Mouse (Mus musculus) testis, adult 2 months (tissue): ENCODE measurements around the gene Fam228a. TPM values are rescaled to one million over a fixed set of nuclear protein-coding genes. Genes with fewer than 3 reads are reported as not detected.

Experiments used
- H3K27ac ChIP-seq: fragments of 200-500 bp; 2 replicates; pipeline ENCODE4 v1.5.1; 2012; ENCODE audit warnings: low read depth, low read length; ENCODE audit not compliant: control insufficient read depth, insufficient read depth
- H3K27me3 ChIP-seq: fragments of 200-500 bp; 2 replicates; pipeline ENCODE4 v1.6.1; 2012; ENCODE audit warnings: mild to moderate bottlenecking, low read length, moderate library complexity; ENCODE audit not compliant: control insufficient read depth, insufficient read depth
- H3K36me3 ChIP-seq: fragments of 200-500 bp; 2 replicates; pipeline ENCODE4 v1.6.1; 2012; ENCODE audit warnings: mild to moderate bottlenecking, low read length; ENCODE audit not compliant: control insufficient read depth, insufficient read depth
- H3K4me1 ChIP-seq: fragments of 200-500 bp; 2 replicates; pipeline ENCODE4 v1.6.1; 2012; ENCODE audit warnings: low read length; ENCODE audit not compliant: control insufficient read depth, insufficient read depth
- H3K4me3 ChIP-seq: fragments of 200-500 bp; 2 replicates; pipeline ENCODE4 v1.5.1; 2012; ENCODE audit warnings: low read depth, mild to moderate bottlenecking, low read length, moderate library complexity, mixed read lengths; ENCODE audit not compliant: control insufficient read depth
- CTCF ChIP-seq: fragments of 200-500 bp; IDR thresholded peaks from 2 replicates; pipeline ENCODE4 v1.5.1; 2012; ENCODE audit warnings: low read depth, mild to moderate bottlenecking, inconsistent platforms, low read length, moderate library complexity; ENCODE audit not compliant: control insufficient read depth, insufficient read depth, insufficient replicate concordance
- POLR2A ChIP-seq: fragments of 200-500 bp; IDR thresholded peaks from 2 replicates; pipeline ENCODE4 v1.6.1; 2012; ENCODE audit warnings: low read depth, mild to moderate bottlenecking, inconsistent platforms, low read length, moderate library complexity; ENCODE audit not compliant: control insufficient read depth
- polyA plus RNA-seq: library from polyadenylated mRNA; depleted of rRNA; stranded (reverse); fragments of >200 nt; gene quantifications from 2 replicates; pipeline ENCODE4 v1.2.3, GENCODE M21; 2012

Fam228a gene
- polyA plus RNA-seq, 1 experiment: 14.6 TPM

- no peak for TF ChIP-seq POLR2A
- TF ChIP-seq CTCF: no peak
- no peaks in the 10 kb centered on the region for H3K36me3 ChIP-seq
- H3K4me3 ChIP-seq: no peak overlapping the region
- no peak overlapping the region for H3K27ac ChIP-seq
- no peaks in the 10 kb centered on the region for H3K27me3 ChIP-seq
- peaks cover 3% of the 10 kb centered on the region for H3K4me1 ChIP-seq
These were observed 4.0 kb upstream of the Fam228a start for GRCm38 (mm10) chr12:4742183-4742582.

GRCm38 (mm10) chr12:4740823-4741222, 2.6 kb upstream of the Fam228a start:
- H3K4me1 ChIP-seq: peaks cover 3% of the 10 kb centered on the region
- TF ChIP-seq CTCF (no peak), POLR2A (no peak)
- H3K36me3 ChIP-seq: no peaks in the 10 kb centered on the region
- no peak overlapping the region for H3K27ac ChIP-seq
- H3K27me3 ChIP-seq: no peaks in the 10 kb centered on the region
- H3K4me3 ChIP-seq: no peak overlapping the region

GRCm38 (mm10) chr12:4732332-4732731, 5.9 kb downstream of the Fam228a start:
- TF ChIP-seq POLR2A: no peak
- TF ChIP-seq CTCF: no peak
- Histone ChIP-seq H3K4me1 (no peaks in the 10 kb centered on the region), H3K27me3 (no peaks in the 10 kb centered on the region), H3K36me3 (no peaks in the 10 kb centered on the region; the same call in none of the 2 replicates), H3K4me3 (no peak overlapping the region), H3K27ac (no peak overlapping the region)

- H3K27me3 ChIP-seq: no peaks in the 10 kb centered on the region
- no peaks in the 10 kb centered on the region; the same call in none of the 2 replicates for H3K36me3 ChIP-seq
- no peaks in the 10 kb centered on the region for H3K4me1 ChIP-seq
- TF ChIP-seq CTCF (no peak), POLR2A (no peak)
- H3K4me3 ChIP-seq: no peak overlapping the region
- no peak overlapping the region for H3K27ac ChIP-seq
These were observed 6.6 kb downstream of the Fam228a start for GRCm38 (mm10) chr12:4731629-4732028.

- no peaks in the 10 kb centered on the region for H3K4me1 ChIP-seq
- TF ChIP-seq CTCF (no peak), POLR2A (no peak)
- H3K27me3 ChIP-seq: no peaks in the 10 kb centered on the region
- H3K4me3 ChIP-seq: no peak overlapping the region
- H3K27ac ChIP-seq: no peak overlapping the region
- H3K36me3 ChIP-seq: no peaks in the 10 kb centered on the region; the same call in none of the 2 replicates
These were observed 9.1 kb downstream of the Fam228a start for GRCm38 (mm10) chr12:4729165-4729564.

GRCm38 (mm10) chr12:4719762-4720754, 18.2 kb downstream of the Fam228a start:
- H3K36me3 ChIP-seq: no peaks in the 10 kb centered on the region; the same call in 1 of the 2 replicates
- H3K4me3 ChIP-seq: 0 out of 2 replicates have a peak overlapping the region, but pooled peaks have one; percentile 3
- no peaks in the 10 kb centered on the region for H3K27me3 ChIP-seq
- peaks cover 6% of the 10 kb centered on the region for H3K4me1 ChIP-seq
- TF ChIP-seq CTCF (0 out of 2 replicates have a peak, but pooled peaks have one; percentile 14), POLR2A (no peak)
- no peak overlapping the region for H3K27ac ChIP-seq

- TF ChIP-seq CTCF (no peak), POLR2A (no peak)
- Histone ChIP-seq H3K4me1 (peaks cover 6% of the 10 kb centered on the region), H3K36me3 (no peaks in the 10 kb centered on the region; the same call in 1 of the 2 replicates), H3K27me3 (no peaks in the 10 kb centered on the region), H3K4me3 (no peak overlapping the region), H3K27ac (no peak overlapping the region)
These were observed 19.0 kb downstream of the Fam228a start for GRCm38 (mm10) chr12:4719066-4719761.
